Mouse (Mus musculus) erythroblast, adult 5-6 weeks (primary cell): ENCODE results near the gene Serac1. TPM values are rescaled to one million over a fixed set of nuclear protein-coding genes. Genes with fewer than 3 reads are reported as not detected.

Experiments
- ATAC-seq: replicated peaks from 2 replicates; pipeline ENCODE4 v1.8.0; 2016; ENCODE audit warnings: moderate number of reproducible peaks, mild to moderate bottlenecking, moderate TSS enrichment, inconsistent platforms; ENCODE audit not compliant: poor library complexity, low FRiP score, severe bottlenecking
- total RNA-seq, 2 experiments: library from RNA; stranded (forward) in 1 of 2; stranded (reverse) in 1 of 2; fragments of 150-400 nt in 1 of 2; fragments of 200-764, 138-1000 nt in 1 of 2; gene quantifications; 2 replicates each; pipeline versions ENCODE4 v1.2.3 to v1.2.4; 2015 to 2017; ENCODE audit warnings: low replicate concordance in 2 of 2

The Serac1 gene
- total RNA-seq, 2 experiments from 2014 or later: 1.3 TPM; not detected in 1

DNA sequence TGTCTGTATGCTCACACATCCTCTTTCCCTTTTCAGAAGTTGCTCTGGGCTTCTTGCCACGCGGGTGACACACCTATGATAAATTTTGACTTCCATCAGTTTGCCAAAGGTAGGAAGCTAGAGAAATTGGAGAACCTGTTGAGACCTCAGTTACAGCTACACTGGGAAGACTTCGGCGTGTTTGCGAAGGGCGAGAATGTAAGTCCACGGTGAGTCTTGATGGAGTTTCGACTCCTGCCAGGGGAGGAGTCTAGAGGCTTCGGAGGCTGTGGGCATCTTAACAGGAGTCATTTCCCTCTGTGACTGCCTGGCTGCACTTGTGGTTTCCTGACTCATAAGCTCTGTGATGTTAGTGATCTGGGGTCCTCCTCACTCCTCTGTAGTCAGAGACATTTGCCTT lies 71.6 kb downstream of the Serac1 start:
- ATAC-seq: no peak

DNA sequence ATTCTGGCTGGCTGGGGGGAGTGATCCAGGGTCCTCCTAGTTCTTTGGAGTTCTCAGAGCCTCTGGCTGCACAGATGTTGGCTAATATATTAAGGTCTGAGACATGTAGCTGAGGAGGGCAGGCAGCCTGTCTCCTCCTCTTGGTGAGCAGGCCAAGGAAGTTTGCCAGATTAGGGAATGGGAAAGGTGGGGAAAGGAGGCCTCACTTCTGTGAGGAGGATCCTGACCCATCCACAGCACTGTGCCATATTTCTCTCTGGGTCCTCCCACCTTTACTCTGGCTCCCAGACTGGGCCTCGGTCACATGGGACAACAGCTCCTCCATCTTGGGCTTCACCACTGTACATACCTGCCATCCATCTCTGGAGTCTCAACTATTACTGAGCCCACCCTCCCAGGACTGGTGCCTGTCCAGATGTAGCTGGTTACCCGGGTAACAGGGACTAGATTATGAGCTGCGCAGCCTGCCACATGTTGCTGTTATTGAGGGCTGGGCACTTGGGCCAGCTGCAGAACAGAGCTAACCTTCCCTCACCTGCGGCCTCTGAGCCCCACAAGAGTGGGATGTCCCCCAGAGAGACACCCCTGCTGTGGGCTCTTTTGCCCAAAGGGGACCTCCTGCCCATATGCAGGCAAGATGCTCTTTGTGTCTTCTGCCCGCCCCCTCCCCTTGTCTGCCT lies 72.3 kb downstream of the Serac1 start:
- ATAC-seq: no peak

DNA sequence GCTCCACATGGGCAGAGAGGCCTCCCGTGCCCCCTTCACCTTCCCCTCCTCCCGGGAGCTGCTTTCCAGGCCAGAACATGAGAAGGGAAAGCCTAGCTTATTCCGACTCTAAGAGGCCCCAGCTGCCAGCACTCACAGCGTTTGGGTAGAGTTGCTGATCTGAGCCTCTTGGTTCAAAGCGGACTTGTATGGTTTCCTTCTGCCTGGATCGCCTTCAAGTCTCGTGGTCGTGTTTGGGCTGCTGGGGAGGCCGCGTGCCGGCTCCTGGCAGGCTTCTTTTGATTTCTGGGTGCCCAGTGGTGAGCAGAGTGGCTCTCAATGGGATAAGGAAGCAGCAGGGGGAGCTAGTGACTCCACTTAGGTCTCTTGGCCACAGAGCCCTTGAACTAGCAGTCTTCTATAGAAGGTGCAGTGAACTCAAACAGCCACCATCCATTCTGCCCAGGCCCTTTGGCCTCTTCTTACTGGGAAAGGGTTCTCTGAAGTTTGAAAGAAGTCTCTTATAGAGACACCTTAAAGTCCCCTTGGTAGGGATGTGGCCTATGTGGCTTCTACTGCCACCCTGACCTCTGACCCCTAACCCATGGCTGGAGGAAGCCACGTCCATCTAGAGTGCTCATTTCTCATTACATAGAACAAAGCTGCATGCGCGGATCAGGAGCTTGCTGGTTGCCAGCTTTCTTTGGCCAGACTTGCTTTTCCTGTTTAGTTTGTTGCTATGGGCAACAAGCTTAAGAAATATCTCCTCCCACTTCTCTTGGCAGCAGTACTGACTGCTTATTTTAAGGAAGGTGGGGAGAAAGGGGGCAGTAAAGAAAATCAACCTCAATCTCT lies 73.7 kb downstream of the Serac1 start:
- ATAC-seq: no peak

DNA sequence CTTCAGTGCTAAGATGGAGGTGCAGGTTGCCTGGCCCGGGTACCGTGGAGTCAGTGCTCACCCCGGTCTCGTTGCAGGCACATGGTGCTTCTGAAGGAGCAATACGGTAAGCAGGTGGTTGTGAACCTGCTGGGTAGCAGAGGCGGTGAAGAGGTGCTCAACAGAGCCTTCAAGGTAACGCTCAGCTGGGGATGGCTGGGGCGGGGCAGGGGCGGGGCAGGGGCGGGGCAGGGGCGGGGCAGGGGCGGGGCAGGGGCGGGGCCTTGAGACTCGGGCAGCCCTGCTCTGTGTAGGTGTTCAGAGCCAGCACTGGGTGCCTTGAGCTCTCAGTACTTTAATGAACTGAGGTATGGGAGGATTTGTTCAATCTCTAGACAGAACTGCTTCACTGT lies 74.3 kb downstream of the Serac1 start:
- ATAC-seq: no peak

DNA sequence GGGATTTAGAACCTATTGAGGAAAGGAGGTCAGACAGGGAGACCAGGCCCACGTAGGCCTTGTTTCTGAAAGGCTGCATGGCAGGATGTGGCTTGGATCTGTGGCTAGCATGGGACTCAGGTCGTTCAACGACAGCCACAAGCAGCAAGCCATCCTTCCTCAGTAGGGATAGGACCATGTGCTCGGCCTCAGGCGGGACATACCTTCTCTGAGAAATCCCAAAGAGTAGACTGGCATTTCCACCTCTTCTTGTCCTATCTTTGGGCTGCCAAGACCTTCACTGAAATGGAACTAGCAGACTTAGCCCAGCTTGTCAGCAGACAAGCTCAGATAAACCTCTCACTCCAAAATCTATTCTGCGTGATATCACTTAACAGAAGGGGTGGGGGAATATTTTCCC lies 75.9 kb downstream of the Serac1 start:
- ATAC-seq: no peak

DNA sequence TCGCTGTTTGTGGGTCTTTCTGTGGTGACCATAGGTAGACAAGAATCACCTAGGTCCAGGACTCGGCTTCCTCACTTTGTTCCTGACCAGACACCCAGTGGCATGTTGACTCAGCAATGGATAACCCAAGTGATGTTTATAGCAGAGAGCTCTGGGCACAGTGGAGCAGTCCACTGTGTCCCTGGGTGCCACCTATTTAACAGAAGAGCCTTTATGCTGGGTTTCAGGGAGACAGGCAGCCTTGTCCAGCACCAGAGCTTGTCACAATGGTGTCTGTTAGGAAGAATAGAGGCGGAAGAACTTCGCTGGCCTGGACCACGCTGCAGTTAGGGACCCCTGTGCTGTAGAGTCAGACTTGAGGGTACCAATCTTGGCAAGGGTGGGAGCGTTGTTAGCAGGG lies 77.0 kb downstream of the Serac1 start:
- ATAC-seq: no peak

DNA sequence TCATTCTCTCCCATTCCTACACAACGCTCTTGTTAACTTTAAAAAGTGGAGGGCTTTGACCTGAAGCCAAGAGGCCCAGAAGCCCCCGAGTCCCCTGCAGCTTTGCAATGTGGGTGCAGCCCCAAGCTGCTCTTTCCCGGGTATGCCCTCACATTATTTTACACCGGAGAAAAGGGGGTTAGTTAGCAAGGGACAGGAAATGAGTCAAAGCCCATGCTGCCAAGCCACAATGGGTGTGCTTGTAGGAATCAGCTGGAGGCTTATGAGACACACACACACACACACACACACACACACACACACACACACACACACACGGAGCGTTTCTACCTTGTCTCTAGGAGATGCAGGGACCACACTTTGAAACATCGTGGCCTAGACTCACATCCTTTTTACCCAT lies 77.7 kb downstream of the Serac1 start:
- ATAC-seq: no peak

DNA sequence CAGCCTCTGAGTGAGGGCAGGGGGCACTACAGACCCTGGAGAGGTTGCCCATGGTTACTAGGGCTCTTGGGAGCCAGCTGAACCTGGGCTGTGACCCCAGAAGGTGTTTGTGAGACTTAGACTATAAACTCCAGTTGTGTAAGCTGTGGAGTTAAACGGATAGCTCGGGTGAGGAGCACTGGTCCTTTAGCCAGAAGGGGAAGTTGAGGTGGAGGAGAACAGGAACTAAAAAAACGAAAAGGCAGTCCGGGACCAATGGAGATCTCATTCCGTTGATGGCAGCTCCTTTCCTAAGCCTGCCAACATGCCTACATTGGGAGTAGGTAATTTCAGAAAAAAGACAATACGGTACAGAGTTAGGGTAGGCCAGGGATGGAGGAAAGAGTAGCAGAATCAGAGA lies 78.2 kb downstream of the Serac1 start:
- ATAC-seq: no peak

DNA sequence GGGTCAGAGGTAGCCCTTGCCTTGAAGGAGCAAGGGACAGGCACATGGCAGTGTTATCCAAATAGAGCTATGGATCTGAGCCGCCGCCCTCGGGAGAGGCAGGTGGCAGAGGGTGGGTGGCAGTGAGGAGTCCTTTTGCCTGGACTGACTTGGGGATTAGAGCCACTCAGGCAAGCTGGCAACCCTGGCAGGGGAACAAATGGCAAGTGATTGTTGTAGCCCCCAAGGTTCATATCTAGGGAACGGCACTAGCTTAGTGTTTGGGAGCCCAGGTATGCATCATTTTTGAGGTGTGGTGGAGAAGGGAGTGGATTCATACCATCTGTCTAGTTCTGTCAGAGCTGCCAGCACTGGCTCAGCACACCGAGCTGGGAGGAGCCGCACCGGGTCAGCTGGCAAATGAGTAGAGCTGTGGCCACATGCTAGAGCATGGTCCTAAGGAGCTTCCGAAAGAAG lies 78.6 kb downstream of the Serac1 start:
- ATAC-seq: no peak

DNA sequence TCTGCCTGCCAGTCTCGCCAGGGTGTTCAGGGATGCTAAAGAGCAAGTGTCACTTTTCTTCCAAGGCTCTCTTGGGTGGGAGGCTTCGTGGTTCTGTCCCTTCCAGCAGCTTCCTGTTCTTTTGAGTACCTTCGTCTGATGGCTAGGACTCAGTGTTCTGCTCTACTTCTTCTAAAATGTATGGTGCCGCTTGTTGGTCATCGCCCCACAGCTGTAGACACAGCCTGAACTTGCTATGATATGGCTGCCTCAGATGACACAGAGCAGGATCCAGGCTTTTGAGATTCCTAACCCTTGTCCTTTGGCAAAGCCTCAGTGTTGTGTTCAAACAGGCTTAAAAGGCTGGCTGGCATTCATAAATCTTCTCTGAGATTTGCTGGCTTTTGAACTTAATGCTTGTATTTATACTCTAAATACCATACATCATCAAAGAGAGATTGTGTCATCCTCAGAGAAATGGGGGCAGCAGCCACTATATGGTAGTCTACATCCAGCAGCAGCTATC lies 80.5 kb downstream of the Serac1 start:
- no peak for ATAC-seq

DNA sequence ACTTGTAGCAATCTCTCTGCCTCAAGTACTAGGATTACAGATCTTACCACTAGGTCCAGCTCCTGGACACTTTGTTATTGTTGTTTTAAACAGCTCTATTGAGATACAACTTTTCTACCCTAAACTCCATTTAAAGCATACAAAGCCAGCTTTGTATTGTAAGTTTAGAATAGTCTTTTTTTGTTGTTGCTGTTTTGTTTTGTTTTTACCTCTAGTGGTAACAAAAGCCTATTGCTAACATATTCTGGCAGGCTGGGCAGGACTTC lies 81.4 kb downstream of the Serac1 start:
- no peak for ATAC-seq

DNA sequence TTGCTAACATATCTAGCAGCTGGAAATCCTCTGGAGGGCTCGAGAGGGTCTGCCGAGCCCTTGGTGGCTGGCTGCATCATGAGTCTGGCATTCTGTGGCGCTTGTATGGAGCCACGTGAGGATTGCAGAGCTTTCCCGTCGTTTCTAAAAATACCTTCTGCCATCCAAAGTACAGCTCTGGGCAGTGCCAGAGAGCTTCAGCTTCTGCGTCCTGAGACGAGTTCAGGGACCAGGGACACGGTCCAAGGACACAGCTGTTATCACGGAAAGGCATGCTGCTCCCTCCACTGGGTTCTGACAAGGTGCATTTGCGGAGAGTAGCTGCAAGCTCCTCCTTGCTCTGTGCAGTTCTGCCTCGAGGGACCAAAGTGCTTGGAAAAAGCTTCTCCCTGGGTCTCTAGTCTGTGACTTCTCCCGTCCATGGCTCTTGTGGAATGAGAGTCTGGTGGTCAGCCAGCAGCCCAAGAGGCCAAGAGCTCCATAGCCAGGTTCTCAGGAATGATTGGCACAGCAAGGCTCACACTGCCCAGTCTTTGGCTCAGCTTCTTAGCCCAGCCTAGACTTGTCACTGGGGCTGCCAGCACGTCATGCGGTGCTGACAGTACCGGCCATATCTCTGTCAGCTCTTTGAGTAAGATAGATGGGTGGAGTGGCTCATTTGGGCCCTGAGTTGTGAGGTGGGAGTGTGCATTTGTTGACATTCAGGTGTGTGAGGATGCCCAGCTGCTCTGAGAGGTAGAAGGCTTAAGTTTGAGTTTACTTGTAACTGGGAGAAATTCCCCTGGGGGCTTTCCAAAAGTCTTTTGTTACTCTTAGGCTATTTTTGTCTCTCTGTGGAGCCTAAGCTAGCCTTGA lies 81.9 kb downstream of the Serac1 start:
- no peak for ATAC-seq

DNA sequence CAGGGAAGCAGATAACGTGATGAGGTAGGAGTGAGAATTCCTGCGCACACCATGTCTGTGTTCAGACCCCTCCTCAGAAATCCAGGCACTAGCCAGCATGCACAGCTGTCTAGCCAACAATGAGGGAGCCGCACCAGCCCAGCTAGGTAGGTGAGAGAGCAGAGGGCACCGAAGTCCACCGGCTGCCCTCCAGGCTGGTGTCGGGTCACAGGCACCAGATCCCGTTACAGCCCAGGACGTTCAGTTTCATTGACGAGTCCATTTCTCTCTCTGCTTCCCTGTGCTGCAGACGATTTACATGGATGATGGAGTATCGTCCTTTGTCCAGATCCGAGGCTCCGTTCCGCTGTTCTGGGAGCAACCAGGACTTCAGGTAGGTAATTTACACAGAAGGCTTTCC lies 83.0 kb downstream of the Serac1 start:
- no peak for ATAC-seq

DNA sequence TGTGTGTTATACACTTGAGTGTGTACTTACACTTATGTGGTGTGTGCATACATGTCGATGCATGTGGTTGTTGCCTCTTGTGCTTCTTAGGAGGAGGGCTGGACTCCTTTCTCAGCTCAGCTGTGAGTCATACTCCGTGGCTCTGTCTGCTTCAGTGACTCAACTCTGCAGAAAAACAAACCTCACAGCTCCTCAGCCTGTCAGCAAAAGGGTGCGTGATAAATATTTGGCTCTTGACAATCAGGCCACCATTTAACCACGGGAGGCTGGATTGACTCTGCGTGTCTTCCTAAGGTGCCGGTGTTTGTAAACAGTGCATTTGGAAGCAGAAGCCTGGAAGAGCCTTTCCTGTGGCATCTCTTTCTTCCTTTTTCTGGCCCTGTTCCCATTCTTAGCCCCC lies 84.9 kb downstream of the Serac1 start:
- ATAC-seq: no peak

DNA sequence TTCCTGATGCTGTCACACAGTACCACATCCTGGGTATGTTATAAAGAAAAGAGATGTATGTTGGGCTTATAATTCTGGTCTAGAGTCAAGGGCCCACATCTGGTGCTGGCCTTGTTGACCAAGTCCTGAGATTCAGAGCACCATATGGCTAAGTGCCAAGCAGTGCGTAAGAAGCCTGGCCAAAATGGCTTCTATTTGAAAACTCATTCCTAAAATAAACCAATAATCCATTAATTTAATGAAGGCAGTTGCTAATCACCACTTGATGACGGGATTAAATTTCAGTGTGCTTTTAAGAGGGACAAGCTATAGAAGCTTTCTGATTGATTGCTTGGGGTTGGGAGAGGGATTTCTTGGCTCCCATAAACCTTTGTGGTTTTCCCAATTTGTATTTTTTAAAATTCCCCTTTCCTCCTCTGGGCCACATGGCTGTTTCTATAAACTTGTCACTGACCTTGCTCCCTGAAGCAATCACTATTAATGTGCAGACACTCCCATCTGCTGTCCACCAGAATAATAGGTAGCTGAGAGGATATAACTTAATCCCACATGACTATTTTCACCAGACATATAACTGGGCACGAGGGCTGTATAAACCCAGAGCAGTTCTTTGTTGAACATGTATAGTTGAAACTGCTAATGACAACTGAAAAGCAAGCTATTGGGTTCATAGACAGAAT lies 85.8 kb downstream of the Serac1 start:
- no peak for ATAC-seq

DNA sequence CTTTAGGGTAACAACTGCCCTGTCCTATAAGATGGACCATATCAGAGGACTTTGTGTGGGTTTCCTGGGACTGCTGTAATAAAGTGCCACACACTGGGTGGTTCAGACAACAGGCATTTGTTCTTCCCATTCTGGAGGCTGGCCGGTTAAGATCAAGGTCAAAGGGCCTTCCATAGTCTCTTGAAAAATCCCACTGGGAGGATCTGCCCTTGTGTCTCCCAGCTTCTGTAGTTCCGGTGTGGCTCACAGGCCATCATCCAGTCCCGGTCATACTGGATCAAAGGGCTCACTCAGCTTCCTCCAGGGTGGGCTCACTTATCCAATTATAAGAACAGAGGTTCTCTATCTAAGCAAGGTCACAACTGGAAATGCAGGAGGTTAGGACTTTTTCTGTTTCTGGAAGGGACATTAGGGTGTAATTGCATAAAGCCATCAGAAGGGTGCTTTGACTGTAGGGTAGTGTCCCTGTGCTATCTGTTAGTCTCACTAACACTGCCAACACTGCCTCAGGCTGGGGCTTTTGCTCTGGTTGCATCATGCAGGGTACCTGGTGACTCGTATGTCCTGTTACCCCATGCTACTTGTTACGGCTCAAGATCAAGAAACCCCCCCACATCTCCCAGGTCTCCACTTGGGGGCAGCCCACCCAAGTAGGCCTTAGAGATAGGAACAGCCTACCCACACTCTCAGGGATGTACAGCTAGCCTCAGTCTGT lies 86.5 kb downstream of the Serac1 start:
- ATAC-seq: no peak
